9 mouse cellular contexts compared by ENCODE assay signal in the genomic region with DNA sequence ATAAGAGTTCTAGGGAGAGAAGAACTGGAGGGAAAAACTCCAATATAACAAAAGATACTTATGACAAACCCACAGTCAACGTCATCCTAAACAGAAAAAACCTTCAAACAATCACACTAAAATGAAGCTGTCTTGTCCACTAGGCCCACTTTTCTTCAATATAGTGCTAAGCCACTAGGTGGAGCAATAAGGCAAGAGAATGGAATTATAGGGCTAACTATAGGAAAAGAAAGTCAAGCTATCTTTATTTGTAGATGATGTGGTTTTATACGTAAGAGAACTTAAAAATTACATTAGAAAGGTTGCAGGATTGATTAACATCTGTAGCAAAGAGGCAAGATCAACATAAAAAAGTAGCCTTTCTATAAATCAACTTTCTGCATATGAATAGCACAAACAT.
A peak's percentile ranks its signal among the peaks of the same experiment; 100 is the strongest.
DNase-seq lines count a peak whose midpoint lies in the region; TF ChIP-seq lines count a peak whose summit lies in the region.
"Had no signal": no experiment of that assay in that cellular context is flagged by ENCODE, and none has a peak within 500 bp of the region (broad histone marks: within the 10 kb centered on the region; RNA-seq: fewer than 3 reads in every experiment).

No protein-coding gene starts in this region.

- H3K27ac ChIP-seq in CH12.LX (ENCODE audit: insufficient read depth, low read depth): no peak overlapping the region
- H3K27ac ChIP-seq: embryonic facial prominence, embryonic 15.5 days; limb, embryonic 15.5 days had no signal

- no peaks in the 10 kb centered on the region for H3K4me1 ChIP-seq in CH12.LX (ENCODE audit: control insufficient read depth in 1 of 2, insufficient read depth in 2 of 2)
- H3K4me1 ChIP-seq: embryonic facial prominence, embryonic 15.5 days; limb, embryonic 15.5 days had no signal

- in situ Hi-C loops in CH12.LX (cut with MboI; ENCODE audit: low pct_ligation_motif_present, low pct_unique_long_range_greater_than_20kb, low sequenced_read_pairs): no loop called here

- no peaks in the 10 kb centered on the region for H3K79me2 ChIP-seq in CH12.LX (replicated peaks; ENCODE audit: control insufficient read depth, extremely low read depth, insufficient read depth, poor library complexity, severe bottlenecking)

- intact Hi-C loops in gastrocnemius, postnatal 36 days (cut with DNase I): no loop called here

- peak in 1 of 2 experiments; percentile 64; a peak in 3 of 4 replicates for TF ChIP-seq CTCF in CH12.LX (conservative IDR thresholded peaks at IDR 0.05 in 1 of 2, IDR thresholded peaks at IDR 0.05 in 1 of 2; ENCODE audit: low read depth in 2 of 2, low read length in 2 of 2)

- dilution Hi-C loops in CH12.LX (cut with MboI; ENCODE audit: extremely low pct_ligation_motif_present, extremely low pct_unique_long_range_greater_than_20kb, low sequenced_read_pairs): no loop called here

- no peaks in the 10 kb centered on the region for H3K36me3 ChIP-seq in CH12.LX (replicated peaks in 1 of 2; ENCODE audit: control insufficient read depth in 1 of 2, insufficient read depth in 1 of 2, low read length in 1 of 2)
- H3K36me3 ChIP-seq: embryonic facial prominence, embryonic 15.5 days; limb, embryonic 15.5 days had no signal

- no peaks in the 10 kb centered on the region for H3K27me3 ChIP-seq in CH12.LX (replicated peaks)
- H3K27me3 ChIP-seq: embryonic facial prominence, embryonic 15.5 days; limb, embryonic 15.5 days had no signal

- no peak overlapping the region for H3K4me2 ChIP-seq in CH12.LX (ENCODE audit: insufficient read depth, low read depth, poor library complexity, severe bottlenecking)
- H3K4me2 ChIP-seq: embryonic facial prominence, embryonic 15.5 days; limb, embryonic 15.5 days had no signal

- H3K4me3 ChIP-seq in CH12.LX (replicated peaks in 1 of 3; ENCODE audit: low read depth in 2 of 3, low read length in 2 of 3, poor library complexity in 1 of 3): no peak overlapping the region
- H3K4me3 ChIP-seq: embryonic facial prominence, embryonic 15.5 days; limb, embryonic 15.5 days had no signal

- TF ChIP-seq EP300 in CH12.LX (IDR thresholded peaks at IDR 0.05; ENCODE audit: low read length): no peak

- peak; percentile 75 for TF ChIP-seq RAD21 in CH12.LX (IDR thresholded peaks at IDR 0.05; ENCODE audit: low read depth, low read length)

- no peak overlapping the region for H3K9ac ChIP-seq in CH12.LX (ENCODE audit: insufficient read depth, low read depth)
- H3K9ac ChIP-seq: embryonic facial prominence, embryonic 15.5 days; limb, embryonic 15.5 days had no signal

- peaks cover 5% of the 10 kb centered on the region for H3K9me3 ChIP-seq in CH12.LX (replicated peaks; ENCODE audit: low read length)
- H3K9me3 ChIP-seq: embryonic facial prominence, embryonic 15.5 days; limb, embryonic 15.5 days had no signal

- DNase-seq in kidney, adult 9 months: peak; percentile 23
- DNase-seq in kidney, adult 11 months: no peak
- DNase-seq in 416B (ENCODE audit: low read depth) (peak; percentile 63), CH12.LX (ENCODE audit: extremely low read depth) (peak; percentile 14)
- peak; percentile 23 for DNase-seq in embryo, embryonic 11.5 days (ENCODE audit: low read depth, low spot score)
- DNase-seq in retina, postnatal 1 day: peak; percentile 65
- no peak for DNase-seq in gastrocnemius, postnatal 36 days

- TF ChIP-seq POLR2A in CH12.LX (IDR thresholded peaks at IDR 0.05; ENCODE audit: low read depth, low read length): no peak

TF ChIP-seq in CH12.LX, 34 proteins besides CTCF, POLR2A, EP300 and RAD21:
- TF ChIP-seq SMC3 (IDR thresholded peaks at IDR 0.05; ENCODE audit: low read depth, low read length) (peak; percentile 47), RCOR1 (conservative IDR thresholded peaks at IDR 0.05; ENCODE audit: low read depth, low read length) (no peak), KAT2A (IDR thresholded peaks at IDR 0.05; ENCODE audit: insufficient replicate concordance, low read length) (no peak), ZKSCAN1 (IDR thresholded peaks at IDR 0.05; ENCODE audit: borderline replicate concordance, low read depth, low read length) (no peak), USF1 (IDR thresholded peaks at IDR 0.05; ENCODE audit: low read depth, low read length) (no peak), TCF12 (IDR thresholded peaks at IDR 0.05; ENCODE audit: low read depth, low read length) (no peak)

Comparison
In these comparisons a context has a peak if more than half of its experiments do, and no peak if none do; other contexts are left out.
1. DNase-seq: peak in kidney, adult 9 months (single experiment), 416B (single experiment), CH12.LX (single experiment), embryo, embryonic 11.5 days (single experiment) and retina, postnatal 1 day (single experiment); none in kidney, adult 11 months (single experiment) and gastrocnemius, postnatal 36 days (0 of 2).